Mouse (Mus musculus): ENCODE measurements around the gene Ramp1. TPM values are rescaled to one million over a fixed set of nuclear protein-coding genes. Genes with fewer than 3 reads are reported as not detected.

The Ramp1 gene
- polyA plus RNA-seq, 1 experiment from 2014 or later = 16.1 TPM

Other genes with a start within 250 kb of the Ramp1 start
- gene Prlh, start 226.7 kb upstream of the Ramp1 start, polyA plus RNA-seq (2015; fragmentation: Nextera tagmentation; extraction: Ambion mirVana) = not detected in 2 replicates
- gene Rab17, start 210.2 kb upstream of the Ramp1 start, polyA plus RNA-seq (2015; fragmentation: Nextera tagmentation; extraction: Ambion mirVana) = 1.9 TPM in 1 of 2 replicates, not detected in the other
- gene Lrrfip1, start 181.1 kb upstream of the Ramp1 start, polyA plus RNA-seq (2015; fragmentation: Nextera tagmentation; extraction: Ambion mirVana) = 45.3 and 51.5 TPM in 2 replicates
- gene Rbm44, start 34.7 kb upstream of the Ramp1 start, polyA plus RNA-seq (2015; fragmentation: Nextera tagmentation; extraction: Ambion mirVana) = 0.28 and 0.75 TPM in 2 replicates
- 58.6 and 63.2 TPM in 2 replicates for gene Ube2f, start 70.5 kb downstream of the Ramp1 start, polyA plus RNA-seq (2015; fragmentation: Nextera tagmentation; extraction: Ambion mirVana)
- gene Scly, start 118.5 kb downstream of the Ramp1 start, polyA plus RNA-seq (2015; fragmentation: Nextera tagmentation; extraction: Ambion mirVana) = 16.3 and 16.6 TPM in 2 replicates
- 0.08 and 0.09 TPM in 2 replicates for gene Espnl, start 142.3 kb downstream of the Ramp1 start, polyA plus RNA-seq (2015; fragmentation: Nextera tagmentation; extraction: Ambion mirVana)
- gene Klhl30, start 171.2 kb downstream of the Ramp1 start, polyA plus RNA-seq (2015; fragmentation: Nextera tagmentation; extraction: Ambion mirVana) = 0.24 and 0.26 TPM in 2 replicates
- gene Erfe, start 186.6 kb downstream of the Ramp1 start, polyA plus RNA-seq (2015; fragmentation: Nextera tagmentation; extraction: Ambion mirVana) = 0.06 and 1.2 TPM in 2 replicates
- 144 and 149 TPM in 2 replicates for gene Ilkap, start 219.0 kb downstream of the Ramp1 start, polyA plus RNA-seq (2015; fragmentation: Nextera tagmentation; extraction: Ambion mirVana)
- 114 and 172 TPM in 2 replicates for gene Hes6, start 234.2 kb downstream of the Ramp1 start, polyA plus RNA-seq (2015; fragmentation: Nextera tagmentation; extraction: Ambion mirVana)